ENCODE assay signal across 23 mouse cellular contexts in genomic region chr14:75177400-75177799, GRCm38 (mm10). TPM values are rescaled to one million over a fixed set of nuclear protein-coding genes. Genes with fewer than 3 reads are reported as not detected.
A peak's percentile ranks its signal among the peaks of the same experiment; 100 is the strongest.
DNase-seq lines count a peak whose midpoint lies in the region; ATAC-seq and TF ChIP-seq lines count a peak whose summit lies in the region.
"Had no signal": no experiment of that assay in that cellular context is flagged by ENCODE, and none has a peak within 500 bp of the region (broad histone marks: within the 10 kb centered on the region; RNA-seq: fewer than 3 reads in every experiment).

No protein-coding gene starts in this region.

- no peak for TF ChIP-seq POLR2A in CH12.LX (IDR thresholded peaks at IDR 0.05; ENCODE audit: low read depth, low read length)

- peak; percentile 41; the same call in 1 of the 2 replicates for TF ChIP-seq EP300 in CH12.LX (IDR thresholded peaks at IDR 0.05; ENCODE audit: low read length)
- no peak for TF ChIP-seq EP300 in liver, postnatal 0 days (IDR thresholded peaks at IDR 0.05; ENCODE audit: low read depth)

- H3K9ac ChIP-seq in liver, embryonic 12.5 days = no peak overlapping the region
- peak overlapping the region; percentile 96 for H3K9ac ChIP-seq in CH12.LX (ENCODE audit: insufficient read depth, low read depth)
- peak overlapping the region; percentile 55 for H3K9ac ChIP-seq in liver, postnatal 0 days (replicated peaks)
- H3K9ac ChIP-seq: embryonic facial prominence, embryonic 15.5 days; lung, embryonic 14.5 days; neural tube, embryonic 12.5 days had no signal

- peaks cover 65% of the 10 kb centered on the region for H3K4me1 ChIP-seq in liver, embryonic 12.5 days
- peaks cover 7 to 39% of the 10 kb centered on the region in 2 experiments; a peak in 3 of 4 replicates for H3K4me1 ChIP-seq in CH12.LX (ENCODE audit: control insufficient read depth in 1 of 2, insufficient read depth in 2 of 2)
- H3K4me1 ChIP-seq in liver, postnatal 0 days (ENCODE audit: insufficient read depth) = peaks cover 23% of the 10 kb centered on the region
- H3K4me1 ChIP-seq: embryonic facial prominence, embryonic 15.5 days; neural tube, embryonic 12.5 days had no signal

- DNase-seq in liver = no peak
- DNase-seq in CH12.LX (ENCODE audit: extremely low read depth) = no peak
- peak; percentile 54 for DNase-seq in induced T-regulatory cell, adult 2 months (ENCODE audit: low read depth)
- no peak for DNase-seq in liver, postnatal 0 days
- DNase-seq in natural killer cell, adult 2 months (ENCODE audit: low spot score in 2 of 2) = no peak
- no peak for DNase-seq in retina, postnatal 1 day
- DNase-seq: cerebellum, adult 11 months; cerebellum, postnatal 14 days; embryo, embryonic 11 days; gastrocnemius, postnatal 25 days; heart, postnatal 36 days; layer of hippocampus, postnatal 36 days; right cerebral cortex, postnatal 14 days had no signal

- H3K36me3 ChIP-seq in liver, embryonic 12.5 days = no peaks in the 10 kb centered on the region
- H3K36me3 ChIP-seq in CH12.LX (replicated peaks in 1 of 2; ENCODE audit: control insufficient read depth in 1 of 2, insufficient read depth in 1 of 2, low read length in 1 of 2) = peaks cover 0 to 3% of the 10 kb centered on the region in 2 experiments
- no peaks in the 10 kb centered on the region for H3K36me3 ChIP-seq in liver, postnatal 0 days (replicated peaks; ENCODE audit: insufficient read depth, low read length)
- H3K36me3 ChIP-seq: embryonic facial prominence, embryonic 15.5 days; G1E; neural tube, embryonic 12.5 days had no signal

- in situ Hi-C loops in CH12.LX (cut with MboI; ENCODE audit: low pct_ligation_motif_present, low pct_unique_long_range_greater_than_20kb, low sequenced_read_pairs) = loop anchor here (5.0 kb wide), 1 partner anchor 105 kb away; no protein-coding TSS in a partner anchor

- peak overlapping the region; percentile 26 for H3K4me2 ChIP-seq in liver, embryonic 12.5 days
- H3K4me2 ChIP-seq in CH12.LX (ENCODE audit: insufficient read depth, low read depth, poor library complexity, severe bottlenecking) = peak overlapping the region; percentile 91
- H3K4me2 ChIP-seq in liver, postnatal 0 days (ENCODE audit: low read depth, low read length) = peak overlapping the region; percentile 77
- H3K4me2 ChIP-seq: embryonic facial prominence, embryonic 15.5 days; heart, embryonic 11.5 days; lung, embryonic 14.5 days; neural tube, embryonic 12.5 days had no signal

- TF ChIP-seq RAD21 in CH12.LX (IDR thresholded peaks at IDR 0.05; ENCODE audit: low read depth, low read length) = no peak

- 54% methylated on average over 3 of the region's 3 CpGs for WGBS in liver, embryonic 12.5 days (ENCODE audit: insufficient replicate concordance)
- WGBS in liver, postnatal 0 days (ENCODE audit: insufficient replicate concordance) = 48% methylated on average over 3 of the region's 3 CpGs

- H3K79me2 ChIP-seq in CH12.LX (replicated peaks; ENCODE audit: control insufficient read depth, extremely low read depth, insufficient read depth, poor library complexity, severe bottlenecking) = peaks cover 31% of the 10 kb centered on the region

- peaks cover 6% of the 10 kb centered on the region; the same call in 1 of the 2 replicates for H3K27me3 ChIP-seq in liver, embryonic 12.5 days (replicated peaks)
- no peaks in the 10 kb centered on the region for H3K27me3 ChIP-seq in CH12.LX (replicated peaks)
- no peaks in the 10 kb centered on the region for H3K27me3 ChIP-seq in liver, postnatal 0 days (ENCODE audit: insufficient read depth, low read length)
- H3K27me3 ChIP-seq: embryonic facial prominence, embryonic 15.5 days; neural tube, embryonic 12.5 days had no signal

- no peak for ATAC-seq in liver, embryonic 12.5 days
- no peak for ATAC-seq in liver, postnatal 0 days

- peak overlapping the region; percentile 49; the same call in 1 of the 2 replicates for H3K27ac ChIP-seq in liver, embryonic 12.5 days
- H3K27ac ChIP-seq in CH12.LX (ENCODE audit: insufficient read depth, low read depth) = peak overlapping the region; percentile 63
- H3K27ac ChIP-seq in liver, postnatal 0 days (ENCODE audit: low read depth) = peak overlapping the region; percentile 96
- H3K27ac ChIP-seq: embryonic facial prominence, embryonic 15.5 days; neural tube, embryonic 12.5 days had no signal

- TF ChIP-seq CTCF in CH12.LX (conservative IDR thresholded peaks at IDR 0.05 in 1 of 2, IDR thresholded peaks at IDR 0.05 in 1 of 2; ENCODE audit: low read depth in 2 of 2, low read length in 2 of 2) = no peak
- TF ChIP-seq CTCF in liver, postnatal 0 days (IDR thresholded peaks at IDR 0.05; ENCODE audit: low read depth) = no peak

- dilution Hi-C loops in CH12.LX (cut with MboI; ENCODE audit: extremely low pct_ligation_motif_present, extremely low pct_unique_long_range_greater_than_20kb, low sequenced_read_pairs) = no loop called here

- no peaks in the 10 kb centered on the region for H3K9me3 ChIP-seq in liver, embryonic 12.5 days (replicated peaks)
- H3K9me3 ChIP-seq in CH12.LX (replicated peaks; ENCODE audit: low read length) = no peaks in the 10 kb centered on the region
- H3K9me3 ChIP-seq in liver, postnatal 0 days (ENCODE audit: low read length) = no peaks in the 10 kb centered on the region
- H3K9me3 ChIP-seq: embryonic facial prominence, embryonic 15.5 days; G1E; neural tube, embryonic 12.5 days had no signal

- peak overlapping the region; percentile 26 for H3K4me3 ChIP-seq in liver, embryonic 12.5 days
- peak overlapping the region; percentile 72 to 79 (median 75) for H3K4me3 ChIP-seq in CH12.LX (replicated peaks in 1 of 3; ENCODE audit: low read depth in 2 of 3, low read length in 2 of 3, poor library complexity in 1 of 3)
- peak overlapping the region; percentile 51 for H3K4me3 ChIP-seq in liver, postnatal 0 days (ENCODE audit: low read depth, low read length)
- H3K4me3 ChIP-seq: embryonic facial prominence, embryonic 15.5 days; neural tube, embryonic 12.5 days had no signal

TF ChIP-seq in CH12.LX, 34 proteins besides CTCF, POLR2A, EP300 and RAD21:
- TF ChIP-seq ZMIZ1 (IDR thresholded peaks at IDR 0.05; ENCODE audit: low read depth, low read length) = no peak
- TF ChIP-seq ZNF384 (IDR thresholded peaks at IDR 0.05; ENCODE audit: low read depth, low read length) = no peak
- TF ChIP-seq MAFK (IDR thresholded peaks at IDR 0.05; ENCODE audit: insufficient replicate concordance, low read length) = no peak
- TF ChIP-seq MAZ (IDR thresholded peaks at IDR 0.05; ENCODE audit: low read depth, low read length) = no peak
- TF ChIP-seq BHLHE40 (IDR thresholded peaks at IDR 0.05; ENCODE audit: low read depth, low read length) = no peak
- peak; percentile 44; the same call in 1 of the 2 replicates for TF ChIP-seq POLR2AphosphoS2 (IDR thresholded peaks at IDR 0.05; ENCODE audit: low read depth, low read length)
- TF ChIP-seq IRF4 (IDR thresholded peaks at IDR 0.05; ENCODE audit: low read depth, low read length) = no peak
- TF ChIP-seq SMC3 (IDR thresholded peaks at IDR 0.05; ENCODE audit: low read depth, low read length) = no peak
- TF ChIP-seq SIN3A (IDR thresholded peaks at IDR 0.05; ENCODE audit: low read length) = peak; percentile 68
- TF ChIP-seq MXI1 (IDR thresholded peaks at IDR 0.05; ENCODE audit: low read depth, low read length) = 0 out of 2 replicates have a peak, but pooled peaks have one; percentile 44
- TF ChIP-seq UBTF (IDR thresholded peaks at IDR 0.05; ENCODE audit: low read depth, low read length) = no peak
- TF ChIP-seq TCF12 (IDR thresholded peaks at IDR 0.05; ENCODE audit: low read depth, low read length) = 0 out of 2 replicates have a peak, but pooled peaks have one; percentile 14
- TF ChIP-seq PAX5 (IDR thresholded peaks at IDR 0.05; ENCODE audit: low read length) = no peak

RNA-seq across cellular contexts. Expression of gene Lcp1, which starts 46.5 kb away (rescaled TPM):
- polyA plus RNA-seq in liver, embryonic 12.5 days (2016; fragmentation: Nextera tagmentation; extraction: Ambion mirVana) = 36.2 and 39.8 TPM in 2 replicates
- total RNA-seq in CH12.LX (2012; rRNA removed) (258 and 289 TPM in 2 replicates), CH12.LX (2014; rRNA removed) (373 and 384 TPM in 2 replicates)
- polyA plus RNA-seq in CH12.LX (2012; ENCODE audit: insufficient read length, low read depth) = 777 and 805 TPM in 2 replicates
- polyA plus RNA-seq in liver, postnatal 0 days (2015; fragmentation: Nextera tagmentation; extraction: Ambion mirVana) = 39.4 and 45.5 TPM in 2 replicates

RNA-seq across cellular contexts. Expression of gene Lrrc63, which starts 46.7 kb away (rescaled TPM):
- not detected in 2 replicates for polyA plus RNA-seq in liver, embryonic 12.5 days (2016; fragmentation: Nextera tagmentation; extraction: Ambion mirVana)
- total RNA-seq in CH12.LX (2012; rRNA removed) (not detected in 2 replicates), CH12.LX (2014; rRNA removed) (0.15 TPM in 1 of 2 replicates, not detected in the other)
- not detected in 2 replicates for polyA plus RNA-seq in CH12.LX (2012; ENCODE audit: insufficient read length, low read depth)
- polyA plus RNA-seq in liver, postnatal 0 days (2015; fragmentation: Nextera tagmentation; extraction: Ambion mirVana) = not detected in 2 replicates
- total RNA-seq: adrenal gland, adult 18-20 months; G1E; gastrocnemius, postnatal 25 days; heart, postnatal 36 days; layer of hippocampus, adult 18-20 months; layer of hippocampus, postnatal 36 days; midbrain, postnatal 0 days had no signal
- polyA plus RNA-seq: embryonic facial prominence, embryonic 15.5 days; G1E; heart, embryonic 11.5 days; kidney, embryonic 16.5 days; midbrain, postnatal 0 days had no signal

Comparison
In these comparisons a context has a peak if more than half of its experiments do, and no peak if none do; other contexts are left out.
1. H3K4me2 ChIP-seq: peak in every context shown above with its lines; median percentile 91 in CH12.LX; 77 in liver, postnatal 0 days; 26 in liver, embryonic 12.5 days.
2. RNA of gene Lcp1, which starts 46.5 kb away (polyA plus RNA-seq): 777 to 805 TPM in CH12.LX; 39.4 to 45.5 TPM in liver, postnatal 0 days and 36.2 to 39.8 TPM in liver, embryonic 12.5 days; every median in the first group is over 10 times any median in the second.
3. Peak in every context shown above with its lines, with median percentiles within 50 percentile points of each other: H3K27ac ChIP-seq and H3K4me3 ChIP-seq.